Mouse (Mus musculus): ENCODE data around the gene Bcar1.

- TF ChIP-seq POLR2A (IDR thresholded peaks at IDR 0.05; ENCODE audit: borderline replicate concordance, control insufficient read depth, low read depth, low read length) (no peak), CTCF (IDR thresholded peaks at IDR 0.05; ENCODE audit: control insufficient read depth, insufficient read depth, low read length) (no peak)
Observed at GRCm38 (mm10) chr8:111720115-111720544, 23.5 kb downstream of the Bcar1 start.
